Mouse (Mus musculus) adipocyte (in vitro differentiated cells): ENCODE results near the gene Iffo1.

ENCODE experiments used
- DNase-seq: peaks from one replicate; pipeline ENCODE4 v3.0.0-alpha.2; 2016; ENCODE audit warnings: low spot score

Gene Iffo1

DNA sequence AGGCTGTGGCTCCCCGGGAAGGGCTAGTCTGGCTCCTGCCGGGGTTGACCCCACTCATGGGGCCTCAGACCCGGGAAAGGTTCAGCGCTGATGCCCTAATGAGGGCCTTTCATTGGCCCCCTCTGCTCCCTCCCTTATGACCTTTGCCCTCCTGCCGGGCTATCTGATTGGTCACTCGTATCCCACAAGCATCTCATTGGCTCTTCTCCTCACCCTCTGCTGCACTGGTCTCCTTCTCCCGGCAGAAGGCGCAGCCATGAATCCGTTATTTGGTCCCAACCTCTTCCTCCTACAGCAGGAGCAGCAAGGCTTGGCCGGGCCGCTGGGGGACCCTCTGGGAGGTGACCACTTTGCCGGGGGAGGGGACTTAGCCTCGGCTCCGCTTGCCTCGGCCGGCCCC is at the start of gene Iffo1:
TSS of gene Iffo1 (plus strand) at position 241 of the 400 bp plus-strand sequence.
- DNase-seq, result peak; percentile 96

DNA sequence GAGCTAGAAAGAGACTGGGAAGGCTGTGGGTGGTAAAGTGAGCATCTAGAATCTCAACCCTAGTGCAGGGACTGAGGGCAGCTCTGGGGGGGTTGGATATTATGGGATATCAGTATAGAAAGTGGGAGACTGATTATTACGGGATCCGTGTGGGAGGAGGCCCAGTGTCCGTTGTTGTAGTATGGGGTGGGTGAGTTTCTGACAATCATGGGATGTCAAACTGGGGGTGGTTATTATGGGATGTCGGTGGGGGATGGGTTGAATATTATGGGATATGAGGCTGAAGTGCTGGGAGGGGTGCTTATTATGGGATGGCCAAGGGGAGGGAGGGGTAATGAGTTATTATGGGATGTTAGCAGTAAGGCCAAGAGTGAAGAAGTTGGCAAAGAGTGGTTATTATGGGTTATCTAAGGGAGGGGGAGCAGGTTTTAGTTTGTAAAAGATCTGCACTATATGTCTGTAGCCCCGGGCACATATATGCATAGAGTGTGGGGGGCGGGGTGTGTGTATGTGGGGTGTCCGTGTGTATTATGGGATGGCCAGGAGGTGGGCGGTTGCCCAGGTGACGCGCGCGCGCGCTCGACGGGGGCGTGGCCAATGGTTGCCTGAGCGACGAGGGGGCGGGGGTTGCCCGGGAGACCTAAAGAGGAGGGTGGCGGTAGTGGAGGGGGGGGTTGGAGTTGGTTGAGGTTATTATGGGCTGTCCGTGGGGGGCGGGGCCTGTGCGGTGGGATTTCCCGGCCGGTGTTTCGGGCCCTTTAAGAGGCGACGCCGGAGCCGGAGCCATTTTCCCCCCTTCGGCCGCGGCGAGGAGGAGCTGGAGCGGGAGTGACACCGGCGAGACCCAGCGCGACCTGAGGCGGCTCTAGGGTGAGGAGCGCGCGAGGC is 49.4 kb upstream of the Iffo1 start, which contains the start of gene Chd4:
TSS of gene Chd4 (plus strand) at position 591 of the 888 bp plus-strand sequence.
- DNase-seq, result peak; percentile 90

DNA sequence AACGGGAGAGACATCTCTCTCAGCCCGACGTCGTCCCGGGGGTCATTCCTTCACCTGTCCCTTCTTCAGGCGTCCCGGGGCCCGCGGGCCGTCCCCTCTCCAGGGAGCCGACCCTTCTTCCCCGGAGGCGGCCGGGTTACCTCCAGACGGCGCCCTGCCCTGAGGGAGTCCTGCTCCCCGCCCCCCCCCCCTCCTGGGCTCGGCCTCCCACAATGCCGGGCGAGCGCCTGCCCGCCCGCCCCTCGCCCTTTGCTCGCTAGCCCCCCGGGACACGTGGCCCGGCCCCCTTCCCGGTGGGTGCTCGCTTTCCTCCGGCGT is 48.8 kb upstream of the Iffo1 start:
- DNase-seq, result no peak

DNA sequence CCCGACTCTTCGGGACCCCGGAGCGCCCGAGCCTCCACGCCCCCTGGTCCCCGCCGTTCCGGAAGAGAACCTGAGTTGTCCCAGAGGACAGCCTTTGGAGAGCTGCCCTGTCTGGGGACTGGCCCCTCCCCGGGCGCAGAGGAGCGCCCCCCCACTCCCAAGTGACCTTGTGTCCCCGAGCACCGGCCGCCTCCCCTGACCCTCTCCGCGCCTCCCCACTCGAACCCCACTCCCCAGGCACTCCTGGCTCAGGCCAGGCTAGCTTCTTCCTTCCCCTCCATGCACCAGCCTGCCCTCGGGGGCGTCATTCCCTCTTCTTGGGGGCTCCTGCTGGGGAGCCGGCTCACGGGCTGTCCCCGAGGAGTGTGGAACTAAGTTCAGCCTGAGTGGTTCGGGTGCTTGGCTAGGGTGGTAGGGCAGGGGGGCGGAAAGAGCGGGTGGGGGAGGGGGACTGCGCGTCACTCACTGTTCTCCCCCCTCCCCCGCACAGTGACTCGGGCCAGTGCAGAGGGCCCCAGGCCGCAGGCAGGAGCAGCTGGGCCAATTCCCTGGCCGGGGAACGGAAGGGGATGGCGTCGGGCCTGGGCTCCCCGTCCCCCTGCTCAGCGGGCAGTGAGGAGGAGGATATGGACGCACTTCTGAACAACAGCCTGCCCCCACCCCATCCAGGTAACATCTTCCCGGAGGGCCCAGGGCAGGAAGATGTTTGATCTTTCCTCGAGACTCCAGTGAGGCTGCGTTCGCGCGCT is 48.3 kb upstream of the Iffo1 start:
- DNase-seq, result peak; percentile 69

DNA sequence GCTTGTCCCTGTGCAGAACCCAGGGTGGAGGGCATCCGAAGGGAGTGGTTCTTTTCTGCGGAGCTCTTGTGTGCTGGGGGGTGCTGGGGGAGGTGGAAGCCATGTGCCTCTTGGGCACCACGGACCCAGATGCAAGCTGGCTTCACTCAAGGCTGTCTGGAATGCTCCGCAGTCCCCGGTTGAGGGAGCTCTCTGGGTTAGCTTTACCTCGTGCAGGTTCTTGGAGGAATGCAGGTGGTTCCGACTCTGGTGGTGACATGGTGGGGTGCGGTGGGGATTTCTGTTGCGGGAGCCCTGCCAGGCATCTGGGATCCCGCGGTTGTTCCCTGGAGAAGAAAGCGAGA is 47.7 kb upstream of the Iffo1 start:
- DNase-seq, result peak; percentile 40

DNA sequence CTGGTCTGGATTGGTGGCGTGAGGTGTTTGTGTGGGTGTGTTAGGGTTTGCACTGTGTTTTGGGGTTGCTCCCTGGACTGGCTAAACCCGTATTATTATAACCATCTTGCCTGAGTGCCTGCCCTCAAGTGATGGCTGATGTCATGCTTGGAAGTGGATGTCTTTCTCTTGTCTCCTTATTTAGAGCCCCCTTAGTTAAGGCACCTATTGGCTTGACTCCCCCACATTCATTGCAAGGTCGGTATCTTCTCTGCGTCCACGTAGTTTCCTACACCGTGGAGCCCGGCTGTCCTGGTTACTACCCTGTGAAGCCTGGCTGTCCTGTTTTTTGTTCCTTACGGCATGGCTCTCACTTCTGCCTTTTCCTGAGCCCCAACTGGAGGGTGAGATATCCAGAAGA is 47.1 kb upstream of the Iffo1 start:
- no peak for DNase-seq

DNA sequence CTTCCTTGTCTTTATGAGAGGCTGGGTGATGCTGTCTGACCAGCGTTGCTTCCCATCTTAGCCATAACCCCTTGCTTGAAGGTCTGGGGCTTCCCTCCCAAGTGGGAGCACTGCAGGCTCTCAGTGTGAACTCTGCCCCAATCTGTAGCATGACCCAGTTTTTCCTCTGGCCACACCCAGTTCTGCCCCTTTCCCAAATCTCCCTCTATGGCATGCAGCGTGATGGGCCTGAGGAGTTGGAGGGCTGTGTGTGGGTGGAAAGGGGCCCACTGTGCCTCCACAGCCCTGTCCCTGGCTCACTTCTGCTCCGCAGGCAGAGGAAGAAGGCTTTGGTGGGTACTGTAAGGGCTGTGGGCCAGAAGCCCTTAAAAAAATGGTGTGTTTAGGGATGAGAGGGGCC is 46.5 kb upstream of the Iffo1 start:
- DNase-seq, result peak; percentile 34

DNA sequence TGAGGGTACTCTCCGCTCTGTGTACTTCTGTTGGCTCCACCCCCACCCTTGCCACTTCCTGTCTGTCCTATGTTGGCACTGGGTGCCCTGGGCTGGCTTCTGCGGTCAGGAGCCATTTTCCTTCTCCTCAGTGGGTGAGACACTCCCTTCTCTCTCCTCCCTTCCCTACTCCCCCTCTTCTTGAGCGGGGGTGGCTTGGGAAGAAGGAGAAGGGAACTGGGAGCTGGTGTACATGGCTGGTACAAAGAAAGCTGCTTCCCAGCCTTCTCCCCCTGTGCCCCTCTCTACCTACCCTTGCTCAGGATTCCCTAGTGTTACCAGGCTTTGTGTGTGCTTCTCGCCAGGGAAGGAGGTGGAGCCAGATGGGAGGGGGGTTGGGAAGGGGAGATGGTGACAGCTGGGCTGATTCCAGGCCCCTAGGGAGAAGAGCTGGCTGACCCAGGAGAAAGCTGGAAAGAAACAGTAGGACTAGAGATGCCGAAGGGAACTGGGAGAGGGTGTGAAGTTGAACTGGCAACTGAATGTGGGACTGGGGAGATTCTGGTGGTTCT is 45.5 kb upstream of the Iffo1 start:
- DNase-seq, result peak; percentile 89

DNA sequence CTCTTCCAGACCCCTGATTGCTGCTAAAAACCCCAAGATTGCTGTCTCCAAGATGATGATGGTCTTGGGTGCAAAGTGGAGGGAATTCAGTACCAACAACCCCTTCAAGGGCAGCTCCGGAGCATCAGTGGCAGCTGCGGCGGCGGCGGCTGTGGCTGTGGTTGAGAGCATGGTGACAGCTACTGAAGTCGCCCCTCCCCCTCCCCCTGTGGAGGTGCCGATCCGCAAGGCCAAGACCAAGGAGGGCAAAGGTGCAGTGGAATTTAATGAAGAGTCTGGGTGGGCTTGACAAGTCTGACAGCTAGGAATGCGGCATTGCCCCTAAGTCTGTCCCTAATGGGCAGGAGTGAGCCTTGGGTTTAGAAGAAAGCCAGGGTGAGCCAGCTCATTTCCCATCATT is 43.6 kb upstream of the Iffo1 start:
- DNase-seq, result no peak

DNA sequence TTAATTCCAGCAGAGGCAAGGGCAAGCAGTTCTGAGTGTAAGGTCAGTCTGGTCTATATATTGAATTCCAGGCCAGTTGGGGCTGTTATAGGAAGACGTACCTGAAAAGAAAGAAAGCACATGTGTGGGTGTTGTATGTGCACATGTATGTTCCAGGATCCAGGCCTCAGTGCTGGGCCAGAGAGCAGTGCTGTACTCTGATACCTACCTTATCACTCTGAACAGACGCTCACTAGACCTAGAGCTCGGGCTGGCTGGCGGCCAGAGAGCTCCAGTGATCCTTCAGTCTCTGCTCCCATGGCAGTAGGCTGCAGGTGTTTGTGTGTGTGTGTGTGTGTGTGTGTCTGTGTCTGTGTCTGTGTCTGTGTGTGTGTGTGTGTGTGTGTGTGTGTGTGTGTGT is 40.8 kb upstream of the Iffo1 start:
- DNase-seq, result no peak

DNA sequence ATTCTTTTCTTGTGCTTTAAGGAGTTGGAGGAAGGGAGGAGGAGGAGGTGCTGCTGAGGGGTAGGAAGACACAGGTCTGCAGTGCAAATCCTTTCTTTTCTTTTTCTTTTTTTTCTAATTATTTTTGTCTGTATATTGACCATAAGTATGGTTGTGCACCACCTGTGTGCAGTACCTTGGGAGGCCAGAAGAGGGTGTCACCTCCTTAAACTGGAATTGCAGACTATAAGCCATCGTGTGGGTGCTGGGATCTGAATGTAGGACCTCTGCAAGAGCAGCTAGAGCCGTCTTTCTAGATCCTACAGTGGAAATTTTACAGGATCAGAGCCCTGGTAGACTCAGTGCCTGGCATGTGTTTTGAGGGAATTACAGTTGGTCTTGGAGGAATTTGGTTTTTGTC is 37.3 kb upstream of the Iffo1 start:
- DNase-seq, result no peak

DNA sequence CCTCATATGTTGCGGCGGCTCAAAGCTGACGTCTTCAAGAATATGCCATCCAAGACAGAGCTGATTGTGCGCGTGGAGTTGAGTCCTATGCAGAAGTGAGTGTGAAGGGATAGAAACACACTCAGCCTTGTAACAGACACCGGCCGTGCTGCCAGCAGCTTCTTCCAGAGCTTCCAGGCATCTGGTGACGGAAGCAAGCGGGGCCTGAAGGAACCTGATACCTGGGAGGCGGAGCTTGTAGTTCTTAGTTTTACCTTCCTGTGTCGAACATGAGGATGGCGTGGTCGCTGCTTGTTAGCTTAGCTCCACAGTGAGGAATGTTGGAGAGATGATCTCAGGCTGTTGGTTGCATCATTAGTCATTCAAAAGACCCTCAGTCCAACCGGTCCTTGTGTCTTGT is 35.7 kb upstream of the Iffo1 start:
- no peak for DNase-seq

DNA sequence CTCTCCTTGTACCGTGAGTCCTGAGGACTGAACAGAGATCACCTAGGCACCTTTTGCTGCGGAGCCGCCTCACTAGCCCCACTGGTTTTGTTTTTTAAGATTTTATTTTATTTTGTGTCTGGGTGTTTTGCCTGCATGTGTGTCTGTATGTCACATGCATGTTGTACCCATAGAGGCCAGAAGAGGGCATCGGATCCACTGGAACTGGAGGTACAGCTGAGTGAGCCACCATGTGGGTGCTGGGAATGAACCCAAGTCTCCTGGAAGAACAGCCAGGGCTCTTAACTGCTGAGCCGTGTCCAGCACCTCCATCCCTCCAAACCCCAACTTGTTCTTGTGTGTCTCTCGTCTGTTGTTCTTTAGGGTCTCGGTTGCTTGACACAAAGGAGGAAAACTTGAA is 34.1 kb upstream of the Iffo1 start:
- DNase-seq, result peak; percentile 69

DNA sequence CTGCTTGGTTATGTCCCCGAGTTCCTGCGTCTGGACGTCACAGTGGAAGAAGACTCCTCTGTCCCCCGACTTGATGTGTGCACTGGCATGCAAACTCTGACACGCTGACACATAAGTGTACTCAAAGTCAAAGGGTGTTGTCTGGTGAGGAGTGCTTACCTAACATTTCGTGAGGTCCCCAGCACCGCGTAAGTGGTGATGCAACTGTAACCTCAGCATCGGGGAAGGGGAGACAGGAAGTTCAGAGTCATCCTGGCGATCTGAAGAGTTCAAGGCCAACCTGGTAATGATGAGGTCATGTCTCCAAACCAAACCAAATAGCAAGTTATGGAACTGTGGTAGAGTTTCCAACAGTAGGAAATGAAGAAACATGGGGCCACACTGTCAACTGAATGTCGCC is 32.5 kb upstream of the Iffo1 start:
- no peak for DNase-seq

DNA sequence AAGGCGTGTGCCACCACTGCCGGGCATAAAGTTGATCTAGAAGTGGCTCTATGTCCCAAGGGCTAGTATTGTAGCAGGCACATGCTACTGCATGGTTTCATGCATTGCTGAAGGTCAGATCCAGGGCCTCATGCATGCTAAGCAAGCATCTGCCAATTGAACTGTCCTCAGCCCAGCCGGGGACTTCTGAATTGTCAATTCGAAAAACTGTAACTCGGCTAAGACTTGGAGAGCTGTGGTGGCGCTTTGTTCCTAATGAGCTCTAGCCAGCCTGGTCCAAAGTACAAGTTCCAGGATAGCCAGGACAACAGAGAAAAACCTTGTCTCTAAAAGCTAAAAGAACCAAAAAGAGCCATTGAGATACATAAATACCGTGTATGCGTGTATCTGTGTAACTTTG is 25.7 kb upstream of the Iffo1 start:
- DNase-seq, result no peak

DNA sequence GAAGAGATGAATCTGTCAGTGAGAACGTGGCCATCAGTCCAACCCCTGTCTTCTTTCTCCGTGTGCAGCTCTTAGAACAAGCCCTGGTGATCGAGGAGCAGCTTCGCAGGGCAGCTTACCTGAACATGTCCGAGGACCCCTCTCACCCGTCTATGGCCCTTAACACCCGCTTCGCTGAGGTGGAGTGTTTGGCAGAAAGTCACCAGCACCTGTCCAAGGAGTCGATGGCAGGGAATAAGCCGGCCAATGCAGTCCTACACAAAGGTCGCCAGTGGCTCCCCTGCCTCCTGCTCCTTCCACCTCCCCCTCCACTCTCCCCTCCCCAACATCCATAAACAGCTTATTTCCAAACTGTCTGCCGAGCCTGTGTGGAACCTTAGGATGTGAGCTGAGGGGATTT is 16.3 kb upstream of the Iffo1 start:
- DNase-seq, result no peak

DNA sequence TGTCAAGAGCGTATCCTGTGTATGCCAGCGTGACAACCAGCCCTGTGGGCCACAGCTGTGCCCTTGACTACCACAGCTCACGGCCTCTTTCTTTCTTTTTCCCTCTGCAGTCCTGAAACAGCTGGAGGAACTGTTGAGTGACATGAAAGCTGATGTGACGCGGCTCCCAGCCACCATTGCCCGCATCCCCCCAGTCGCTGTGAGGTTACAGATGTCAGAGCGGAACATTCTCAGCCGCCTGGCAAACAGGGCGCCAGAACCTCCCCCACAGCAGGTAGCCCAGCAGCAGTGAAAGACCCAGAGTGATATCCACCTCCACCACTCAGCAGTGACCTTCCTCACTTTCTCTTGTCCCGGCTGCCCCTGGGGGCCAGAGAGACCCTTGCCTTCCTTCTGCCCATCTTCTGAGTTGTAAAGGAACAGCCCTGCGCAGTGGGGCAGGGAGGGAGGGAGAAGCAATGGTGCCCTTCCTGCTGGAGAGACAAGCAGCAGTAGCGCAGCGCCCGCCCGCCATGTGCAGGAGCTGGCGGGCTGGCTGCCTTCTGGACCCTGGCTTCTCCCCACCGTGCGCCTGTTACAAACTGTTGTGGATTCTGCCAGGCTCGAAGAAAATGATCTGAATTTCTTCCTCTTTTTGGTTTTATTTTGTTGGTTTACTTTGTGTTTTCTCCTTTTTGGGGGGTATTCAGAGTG is 15.2 kb upstream of the Iffo1 start:
- no peak for DNase-seq

DNA sequence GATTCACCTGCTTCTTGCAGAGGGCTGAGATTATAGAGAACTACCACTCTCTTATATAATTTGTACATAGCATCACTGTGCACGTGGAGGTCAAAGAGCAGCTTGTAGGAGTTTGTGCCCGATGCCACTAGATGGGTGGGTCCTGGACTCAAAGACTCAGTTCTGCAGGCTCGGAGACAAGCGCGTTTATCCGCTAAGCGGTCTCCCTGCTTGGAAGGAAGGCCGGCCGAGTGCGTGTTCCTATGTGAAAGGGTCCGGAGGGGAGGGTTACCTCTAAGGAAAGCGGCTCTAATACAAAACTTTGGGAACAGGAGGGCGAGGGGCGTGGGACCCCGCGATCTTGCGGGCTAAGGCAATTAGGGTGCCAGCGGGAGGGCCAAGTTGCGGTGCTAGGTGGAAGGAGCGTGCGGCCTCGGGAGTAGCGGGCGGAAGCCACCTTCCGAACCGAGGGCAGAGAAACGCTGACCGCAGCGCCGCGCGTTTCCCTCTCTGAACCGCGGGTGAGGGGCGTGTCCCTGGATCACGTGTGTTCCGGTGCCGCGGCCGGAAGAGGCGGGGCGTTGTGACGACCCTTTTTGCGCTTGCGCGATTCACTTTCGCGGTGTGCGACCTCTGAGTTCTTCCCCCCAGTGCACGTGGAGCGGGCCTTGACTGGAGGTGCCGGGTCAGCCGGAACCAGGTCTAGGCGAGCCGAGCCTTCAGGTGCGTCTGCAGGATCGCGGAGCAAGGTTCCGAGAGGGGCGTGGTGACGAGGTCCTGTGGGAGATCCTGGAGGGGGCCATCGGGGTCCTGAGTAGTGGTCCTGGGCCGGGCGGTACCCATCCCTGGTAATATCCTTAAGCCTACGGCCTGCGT is 13.5 kb upstream of the Iffo1 start, which contains the start of gene Nop2:
TSS of gene Nop2 (plus strand) at position 608 of the 855 bp plus-strand sequence.
- DNase-seq, result peak; percentile 97

DNA sequence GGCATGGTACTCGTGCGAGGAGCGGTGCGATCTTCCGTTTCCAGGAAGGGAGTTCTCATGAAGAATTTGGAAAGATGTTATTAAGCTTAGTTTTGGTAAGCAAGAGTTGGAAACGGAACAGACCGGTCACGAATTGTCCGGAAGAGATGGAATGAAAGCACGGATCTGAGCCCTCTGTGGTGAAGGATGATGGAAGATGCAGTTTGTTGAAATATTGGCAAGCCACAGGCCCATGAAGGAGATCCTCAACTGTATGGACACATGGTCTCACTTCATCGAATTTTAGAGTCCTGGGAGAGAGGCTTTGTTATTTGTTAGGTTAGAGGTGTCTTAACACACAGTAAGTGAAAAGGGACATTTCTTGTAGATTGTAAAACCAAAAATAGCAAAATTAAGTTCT is 12.6 kb upstream of the Iffo1 start:
- peak; percentile 18 for DNase-seq

DNA sequence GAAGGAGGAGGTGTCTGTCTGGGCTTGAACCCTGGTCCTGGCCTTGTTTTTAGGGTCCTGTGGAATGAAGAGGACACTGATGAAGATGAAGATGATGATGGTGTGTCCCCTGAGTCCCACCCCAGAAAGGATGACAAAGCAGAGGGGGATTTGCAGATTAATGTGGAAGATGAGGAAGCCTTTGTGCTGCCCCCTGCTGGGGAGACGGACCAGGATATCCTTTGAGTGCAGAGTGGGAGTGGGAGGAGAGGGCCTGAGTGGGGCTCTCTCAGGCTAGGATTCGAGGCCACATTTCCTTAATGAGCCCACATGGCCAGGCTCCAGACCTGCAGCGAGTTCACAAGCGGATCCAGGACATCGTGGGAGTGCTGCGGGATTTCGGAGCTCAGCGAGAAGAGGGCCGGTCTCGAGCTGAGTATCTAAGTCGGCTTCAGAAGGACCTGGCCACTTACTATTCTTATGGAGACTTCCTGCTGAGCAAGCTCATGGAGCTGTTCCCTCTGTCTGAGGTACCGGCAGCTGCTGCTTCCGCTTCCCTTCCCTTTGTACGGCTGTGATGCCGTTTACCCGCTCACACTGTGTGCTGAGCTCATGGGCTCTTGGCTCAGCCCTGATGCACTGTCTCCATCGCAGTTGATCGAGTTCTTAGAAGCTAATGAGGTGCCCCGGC is 7.9 kb upstream of the Iffo1 start:
- peak; percentile 46 for DNase-seq

DNA sequence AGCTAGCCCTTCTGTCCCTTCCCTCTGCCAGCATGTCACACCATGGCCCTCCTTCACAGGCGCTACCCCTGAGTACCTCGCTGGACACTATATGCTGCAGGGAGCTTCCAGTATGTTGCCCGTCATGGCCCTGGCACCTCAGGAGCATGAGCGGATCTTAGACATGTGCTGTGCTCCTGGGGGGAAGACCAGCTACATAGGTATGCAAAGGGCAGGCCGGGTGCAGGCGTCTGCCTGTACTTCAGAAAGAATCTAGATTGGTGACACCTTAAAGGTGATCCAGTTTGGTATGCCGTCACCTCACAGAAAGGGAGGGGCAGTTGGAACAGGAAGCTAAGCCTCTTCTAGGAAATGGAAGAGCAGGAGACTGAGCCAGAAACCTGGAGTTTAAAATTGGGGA is 5.3 kb upstream of the Iffo1 start:
- DNase-seq, result no peak
